Mouse (Mus musculus) liver, adult 10 weeks (tissue): ENCODE data around the gene Rgma. TPM values are rescaled to one million over a fixed set of nuclear protein-coding genes. Genes with fewer than 3 reads are reported as not detected.

Experiments used
- polyA plus RNA-seq: library from polyadenylated mRNA; stranded (reverse); fragments of 350-450 nt; fragmentation: Illumina TruSeq; extraction: RNeasy Lipid Tissue Mini Kit (QIAGEN cat#74804); gene quantifications from one replicate; pipeline ENCODE4 v1.2.3, GENCODE M21; 2014; ENCODE audit warnings: low read depth, low replicate concordance

The Rgma gene
- polyA plus RNA-seq, result not detected

DNA sequence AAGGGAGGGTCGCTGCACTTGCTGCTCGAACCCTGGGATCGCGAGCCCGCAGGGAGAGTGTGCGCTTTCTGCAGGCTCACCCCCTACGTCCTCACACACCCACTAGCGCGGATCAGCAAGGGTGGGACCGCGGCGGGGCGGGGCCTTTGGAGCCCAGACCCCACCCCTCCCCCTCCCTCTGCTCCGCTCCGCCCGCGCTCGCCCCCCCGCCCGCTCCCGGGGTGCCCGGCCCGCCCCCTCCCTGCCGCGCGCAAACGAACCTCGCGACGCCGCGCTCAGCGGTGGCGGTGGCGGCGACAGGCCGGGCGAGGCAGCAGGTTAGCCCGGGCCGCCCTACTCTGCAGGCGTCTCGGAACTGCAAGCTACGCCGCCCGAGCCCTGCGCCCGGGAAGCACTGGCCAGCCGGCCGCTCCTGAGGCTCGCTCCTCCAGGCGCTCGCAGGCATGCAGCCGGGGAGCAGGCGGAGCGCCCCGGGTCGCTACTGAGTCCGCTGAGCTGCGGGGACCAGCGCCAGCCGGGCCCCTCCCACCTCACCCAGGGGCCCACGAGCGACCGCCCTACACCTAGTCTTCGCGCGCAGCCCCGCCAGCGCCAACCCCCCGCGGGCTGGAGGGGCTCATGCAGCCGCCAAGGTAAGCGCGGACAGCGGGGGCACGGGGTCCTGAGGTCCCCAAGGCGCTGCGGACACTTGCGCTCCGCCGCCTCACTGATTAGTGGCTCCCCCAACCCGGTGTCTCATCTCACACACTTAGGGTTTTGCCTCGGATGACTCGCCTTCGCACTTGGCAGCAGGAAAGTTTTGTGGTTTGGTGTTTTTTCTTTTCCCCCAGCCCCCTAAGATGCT, at the start of gene Rgma:
Gene Rgma (plus strand): TSS at position 253 of the 844 bp plus-strand sequence.

Other genes with a start within 250 kb of the Rgma start
- 12.2 TPM for gene Chd2, start 166.3 kb downstream of the Rgma start, polyA plus RNA-seq